Mouse (Mus musculus): ENCODE measurements around the gene Lcat. TPM values are rescaled to one million over a fixed set of nuclear protein-coding genes. Genes with fewer than 3 reads are reported as not detected.
"Not testable (repeated sequence)": the region's sequence is repeated elsewhere in the genome, so short reads cannot be mapped to it uniquely, and the experiment has no call there.

Gene Lcat
- total RNA-seq (2021): 1 to 10 TPM; 1.0 to 1.3 TPM
- long read RNA-seq, experiment 1, partial matches to known transcripts: 1 of 1 reads
- long read RNA-seq, experiment 1, other reads (novel, unspliced or antisense): 0 of 1 reads
- long read RNA-seq, experiment 2: 0 reads

DNA sequence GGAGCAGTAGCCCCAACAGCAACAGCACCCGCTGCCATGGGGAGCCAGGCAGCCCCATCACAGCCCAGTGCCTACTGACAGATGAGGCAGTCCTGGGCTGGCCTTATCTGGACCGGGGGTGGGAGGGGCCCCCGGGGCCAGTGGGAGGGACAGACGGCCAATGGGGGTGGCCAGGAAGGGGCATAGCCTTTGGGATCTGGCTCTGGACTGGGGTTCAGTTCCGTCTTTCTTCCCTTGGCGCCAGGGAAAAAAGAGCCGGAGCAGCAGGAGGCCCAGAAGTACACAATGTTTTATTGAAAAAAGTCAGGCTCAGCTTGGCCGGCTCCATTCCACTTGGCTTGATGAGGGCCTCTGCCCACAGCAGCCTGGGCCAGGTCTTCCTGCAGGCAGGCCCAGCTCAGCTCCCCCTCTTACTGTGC, at the start of gene Lcat:
Gene Lcat (minus strand): TSS at position 62 of the 419 bp plus-strand sequence.
- intact Hi-C loops (cut with DNase I): no loop called here
- no peak for DNase-seq

DNA sequence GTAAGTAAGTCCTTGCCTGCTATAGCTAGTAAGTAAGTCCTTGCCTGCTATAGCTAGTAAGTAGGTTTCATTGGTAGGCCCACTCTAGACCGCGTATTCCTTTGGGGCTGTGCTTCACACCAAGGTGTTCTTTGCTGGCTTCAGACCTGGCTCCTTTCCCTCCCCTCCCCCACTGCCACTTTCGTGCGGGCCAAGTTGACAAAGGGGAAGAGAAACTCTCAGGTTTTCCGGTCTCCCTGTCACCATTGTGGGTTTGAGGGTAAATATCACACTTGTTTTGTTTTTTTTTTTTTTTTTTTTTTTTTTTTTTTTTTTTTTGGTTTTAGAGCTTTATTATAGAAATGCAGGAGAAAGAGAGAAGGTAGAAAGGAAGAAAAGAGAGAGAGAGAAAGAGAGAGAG, 49.3 kb upstream of the Lcat start:
- intact Hi-C loops (cut with DNase I): no loop called here
- DNase-seq: no peak

GRCm38 (mm10) chr8:105991546-105991945, 48.4 kb upstream of the Lcat start:
- DNase-seq: no peak
- intact Hi-C loops (cut with DNase I): loop anchor here (1.0 to 2.0 kb wide), 3 partner anchors 31 to 129 kb away; no protein-coding TSS in a partner anchor

GRCm38 (mm10) chr8:105990856-105991387, 47.7 kb upstream of the Lcat start, which contains the start of gene Dus2:
Gene Dus2 (plus strand): TSS chr8:105991337.
- DNase-seq: peak; percentile 87 to 93
- intact Hi-C loops (cut with DNase I): loop anchor here (1.0 to 2.0 kb wide), 3 partner anchors 31 to 130 kb away; no protein-coding TSS in a partner anchor

DNA sequence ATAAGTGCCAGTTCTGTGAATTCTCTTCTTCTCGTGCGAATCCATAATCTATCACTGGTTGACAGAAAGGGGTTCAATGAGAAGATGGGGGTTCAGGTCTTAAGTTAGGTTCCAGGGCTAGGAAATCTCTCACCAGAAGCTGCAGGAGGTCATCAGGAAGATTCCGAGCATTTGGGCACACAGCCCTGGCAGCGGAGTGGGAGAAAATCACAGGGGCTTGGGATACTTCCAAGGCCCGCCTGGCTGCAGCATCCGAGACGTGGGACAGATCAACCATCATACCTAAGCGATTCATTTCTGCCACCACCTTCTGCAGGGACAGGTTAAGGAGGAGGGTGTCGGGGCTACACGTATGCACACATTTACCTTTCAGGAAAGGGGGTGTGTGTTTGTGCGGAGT, 45.4 kb upstream of the Lcat start:
- intact Hi-C loops (cut with DNase I): no loop called here

DNA sequence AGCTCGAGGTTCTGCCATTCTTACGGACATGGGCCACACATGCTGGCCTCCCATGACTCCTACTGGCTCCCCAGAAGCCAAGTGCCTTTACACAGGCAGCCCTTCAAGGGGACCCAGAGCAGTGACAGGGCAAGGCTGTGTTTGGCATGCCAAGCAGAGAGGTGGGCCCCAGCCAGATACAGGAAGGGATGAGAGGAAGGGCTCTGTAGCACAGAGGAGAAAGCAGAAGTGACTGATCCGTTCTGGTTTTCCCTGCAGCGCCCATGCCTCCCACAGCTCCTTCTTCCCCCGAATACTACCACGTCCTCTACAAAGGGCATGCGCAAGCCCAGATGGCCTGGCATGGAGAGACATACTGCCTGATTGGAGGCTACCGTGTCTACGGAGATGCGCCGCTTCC, 40.2 kb upstream of the Lcat start:
- intact Hi-C loops (cut with DNase I); DNase-seq: not testable (repeated sequence)

More for the DNA sequence above, 45.4 kb upstream of the Lcat start:
- no peak for DNase-seq

DNA sequence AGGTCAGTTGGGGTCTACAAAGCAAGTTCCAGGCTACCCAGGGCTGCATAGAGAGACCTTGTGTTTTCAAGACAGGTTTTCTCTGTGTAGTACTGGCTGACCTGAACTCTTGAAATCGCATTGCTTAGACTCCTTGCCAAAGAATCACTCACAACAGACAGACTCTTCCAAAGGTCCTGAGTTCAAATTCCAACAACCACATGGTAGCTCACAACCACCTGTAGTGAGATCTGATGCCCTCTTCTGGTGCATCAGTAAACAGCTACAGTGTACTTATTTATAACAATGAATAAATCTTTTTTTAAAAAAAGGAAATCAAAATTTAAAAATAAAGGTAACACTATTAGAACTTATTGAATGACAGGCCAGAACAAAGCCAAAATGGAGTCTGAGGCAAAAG, 38.0 kb upstream of the Lcat start:
- DNase-seq: no peak
- intact Hi-C loops (cut with DNase I): no loop called here

GRCm38 (mm10) chr8:105979325-105979724, 36.1 kb upstream of the Lcat start, which contains the start of gene Dpep3:
Gene Dpep3 (minus strand): TSS chr8:105979429.
- no peak for DNase-seq
- intact Hi-C loops (cut with DNase I): no loop called here

- intact Hi-C loops (cut with DNase I): no loop called here
- no peak for DNase-seq
These were observed 32.2 kb upstream of the Lcat start for GRCm38 (mm10) chr8:105975363-105975762.

DNA sequence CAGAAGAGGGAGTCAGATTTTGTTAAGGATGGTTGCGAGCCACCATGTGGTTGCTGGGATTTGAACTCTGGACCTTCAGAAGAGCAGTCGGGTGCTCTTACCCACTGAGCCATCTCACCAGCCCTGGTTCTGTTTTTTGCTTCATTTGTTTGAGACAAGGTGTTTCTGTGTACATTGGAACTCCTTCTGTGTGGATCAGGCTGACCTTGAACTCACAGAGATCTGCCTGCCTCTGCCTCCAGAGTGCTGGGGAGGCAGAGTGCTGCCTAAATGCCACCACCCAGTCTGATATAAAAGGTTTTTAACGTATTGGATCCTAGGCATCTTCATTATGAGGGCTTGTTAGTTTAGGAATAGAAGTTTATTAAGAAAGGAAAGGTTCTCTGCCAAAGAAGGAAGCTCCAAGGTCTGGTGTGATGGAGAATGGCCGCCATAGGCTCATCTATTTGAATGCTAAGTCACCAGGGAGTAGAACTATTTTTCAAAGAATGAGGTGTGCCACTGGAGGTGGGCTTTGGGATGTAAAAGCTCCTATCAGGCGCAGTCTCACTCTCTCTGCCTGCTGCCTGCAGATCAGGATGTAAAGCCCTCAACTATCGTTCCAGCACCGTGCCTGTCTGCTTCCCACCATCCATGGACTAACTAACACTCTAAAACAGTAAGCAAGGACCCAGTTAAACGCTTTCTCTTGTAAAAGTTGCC, 28.0 kb upstream of the Lcat start:
- no peak for DNase-seq
- intact Hi-C loops (cut with DNase I): no loop called here

GRCm38 (mm10) chr8:105969367-105969766, 26.2 kb upstream of the Lcat start:
- no peak for DNase-seq
- intact Hi-C loops (cut with DNase I): no loop called here

DNA sequence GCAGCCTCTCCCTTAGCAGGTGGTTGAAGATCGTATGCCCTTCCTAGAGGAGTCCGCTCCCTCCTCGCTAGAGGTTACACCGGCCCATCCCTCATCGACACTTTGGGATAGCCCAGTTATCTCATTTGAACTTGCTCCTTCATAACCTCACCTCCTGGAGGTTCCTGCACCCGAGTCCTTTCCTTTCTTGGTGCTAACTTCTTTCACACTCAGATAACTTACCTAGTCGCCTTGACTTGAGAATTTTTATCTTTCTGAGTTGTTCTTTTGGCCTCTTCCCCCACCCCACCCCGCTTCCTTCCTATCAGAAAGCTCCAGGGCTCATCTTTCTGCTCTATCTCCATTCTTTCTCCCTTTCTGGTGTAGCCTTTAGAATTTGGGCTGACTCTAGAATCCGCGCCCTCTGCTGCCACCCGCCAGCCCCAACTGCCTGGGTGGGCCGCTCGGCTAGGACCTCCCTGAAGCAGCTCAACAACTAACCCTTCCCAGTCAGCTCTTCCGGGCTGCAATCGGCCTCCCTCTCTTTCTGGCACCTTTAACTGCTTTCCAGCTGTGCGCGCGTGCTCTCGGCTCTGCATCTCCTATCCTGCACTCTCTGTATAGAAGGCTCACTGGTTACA, 23.6 kb upstream of the Lcat start:
- DNase-seq: peak; percentile 43 to 68
- intact Hi-C loops (cut with DNase I): no loop called here

GRCm38 (mm10) chr8:105965905-105966341, 22.7 kb upstream of the Lcat start, which contains the start of gene Slc12a4:
Gene Slc12a4 (minus strand): TSS chr8:105966097.
- intact Hi-C loops (cut with DNase I): no loop called here
- peak; percentile 90 to 91 for DNase-seq

DNA sequence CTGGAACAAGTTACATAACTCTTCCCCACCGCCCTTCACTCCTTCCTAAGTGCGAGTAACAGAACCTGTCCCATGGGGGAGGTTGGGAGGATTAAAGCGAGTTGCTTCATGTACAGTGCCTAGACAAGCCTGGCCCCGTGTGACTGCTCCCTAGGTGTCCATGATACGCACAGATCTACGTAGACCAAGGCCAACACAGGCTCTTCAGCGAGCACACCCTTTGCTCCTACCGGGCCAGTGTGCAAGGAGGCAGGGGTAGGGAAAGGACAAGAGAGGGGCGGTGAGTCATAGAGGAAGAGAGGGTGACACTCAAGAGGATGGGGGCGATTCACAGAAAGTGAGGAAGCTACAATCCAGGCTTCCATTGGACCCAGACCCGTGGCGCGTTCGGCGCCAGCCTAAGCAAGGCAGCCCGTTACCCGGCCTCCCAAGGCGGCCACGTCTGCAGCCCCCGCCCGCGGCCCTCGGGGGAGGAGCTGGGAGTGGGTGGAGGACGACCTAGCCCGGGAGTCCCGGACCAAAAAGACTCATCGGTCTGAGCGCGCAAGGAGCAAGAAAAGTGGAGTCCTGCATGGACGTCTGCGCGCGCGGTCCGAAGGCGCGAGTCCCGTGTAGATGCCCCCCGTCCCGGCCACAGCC, 22.2 kb upstream of the Lcat start:
- intact Hi-C loops (cut with DNase I): no loop called here
- peak; percentile 70 to 75 for DNase-seq

DNA sequence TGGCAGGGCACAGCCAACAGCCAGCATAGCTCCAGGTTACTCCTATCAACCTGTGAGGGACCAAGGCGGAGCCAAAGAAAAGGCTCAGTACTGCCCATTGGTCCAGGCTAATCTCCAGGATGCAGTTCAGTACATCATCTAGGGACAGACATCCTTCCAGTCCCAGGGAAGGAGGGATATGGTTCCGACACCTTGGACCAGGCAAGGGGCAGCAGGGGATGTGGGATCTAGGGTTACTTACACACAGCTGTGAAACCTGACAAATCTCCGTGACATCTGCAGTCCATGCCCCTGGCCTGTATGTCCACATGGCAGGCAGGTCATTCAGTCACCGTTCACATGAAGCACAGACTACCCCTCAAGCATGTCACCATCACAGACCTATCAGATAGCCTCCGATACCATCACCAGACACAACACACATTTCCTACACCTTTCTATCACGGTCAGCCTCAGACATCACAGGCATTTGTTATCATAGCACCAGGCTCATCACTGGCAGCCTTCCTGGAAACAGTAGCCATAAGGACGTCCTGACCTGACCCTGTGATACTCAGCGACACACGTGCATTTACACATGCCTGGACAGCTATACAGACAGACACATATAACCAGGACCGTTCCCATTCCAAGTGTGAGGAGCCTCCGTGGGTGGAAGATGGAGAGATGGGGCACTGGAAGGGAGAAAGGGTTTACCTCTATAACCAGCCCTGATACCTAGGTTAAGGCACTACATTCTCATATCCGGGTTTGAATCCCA, 21.5 kb upstream of the Lcat start:
- intact Hi-C loops (cut with DNase I): no loop called here
- no peak for DNase-seq

DNA sequence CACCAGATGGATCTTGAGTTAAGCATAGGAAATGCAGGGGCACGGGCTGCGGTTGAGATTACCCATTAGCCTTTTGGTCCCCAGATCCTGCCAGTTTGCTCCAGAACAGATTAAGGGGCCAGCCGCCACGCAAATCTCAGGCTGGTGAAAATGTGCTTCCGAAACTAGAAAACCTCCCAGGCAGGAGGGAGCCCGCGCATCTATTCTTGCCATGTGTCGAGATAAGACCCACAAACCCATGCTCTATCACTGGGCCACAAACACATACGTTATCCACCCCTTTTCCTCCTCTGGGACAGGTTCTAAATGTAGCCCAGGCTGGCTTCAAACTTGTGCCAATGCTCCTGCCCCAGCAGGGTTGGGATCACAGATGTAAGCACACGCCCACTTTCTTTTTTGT, 18.4 kb upstream of the Lcat start:
- DNase-seq: no peak
- intact Hi-C loops (cut with DNase I): no loop called here

DNA sequence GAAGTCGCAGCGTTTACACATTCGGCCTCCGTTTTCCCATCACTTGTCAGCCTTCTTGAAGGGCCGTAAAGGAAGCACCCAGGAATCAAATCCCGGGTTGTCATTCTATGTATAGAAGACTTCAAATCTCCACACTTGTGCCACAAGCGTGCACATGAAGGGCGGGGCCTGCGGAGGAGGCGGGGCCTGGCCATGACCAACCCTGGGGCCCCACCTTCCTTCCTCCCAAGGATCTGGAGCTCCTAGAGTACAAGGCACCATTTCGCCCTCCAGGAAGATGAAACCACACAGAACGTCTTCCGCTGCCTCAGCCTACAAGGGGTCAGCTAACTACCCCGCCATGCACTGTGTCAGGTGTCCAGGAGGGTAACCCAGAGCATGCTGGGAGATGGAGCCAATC, 17.9 kb upstream of the Lcat start:
- no peak for DNase-seq
- intact Hi-C loops (cut with DNase I): no loop called here

- DNase-seq: peak; percentile 52 to 65
- intact Hi-C loops (cut with DNase I): no loop called here
These were observed 16.2 kb upstream of the Lcat start for GRCm38 (mm10) chr8:105959350-105959749.

GRCm38 (mm10) chr8:105957813-105958212, 14.6 kb upstream of the Lcat start:
- intact Hi-C loops (cut with DNase I): no loop called here
- peak; percentile 45 to 60 for DNase-seq

DNA sequence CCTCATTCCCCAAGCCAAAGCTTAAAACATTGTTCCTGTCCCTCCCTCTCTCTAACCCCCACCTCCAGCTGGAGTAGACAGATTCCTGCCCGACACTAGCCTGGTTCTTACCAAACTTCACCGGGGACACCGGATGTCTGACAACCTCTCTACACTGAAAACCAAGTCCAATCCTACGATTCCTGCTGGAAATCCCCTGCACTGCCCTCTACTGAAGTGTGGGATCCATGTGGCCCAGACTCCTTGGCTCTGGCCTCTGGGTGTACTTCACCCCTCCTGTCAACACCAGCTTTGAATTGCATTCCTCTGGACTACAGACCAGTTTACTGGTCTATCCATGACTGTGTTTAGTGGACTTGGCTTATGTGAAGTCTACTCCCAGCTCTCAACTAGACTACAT, 13.4 kb upstream of the Lcat start:
- intact Hi-C loops (cut with DNase I): no loop called here
- peak in 1 of 2 experiments; percentile 61 for DNase-seq

Data from heart, postnatal 14 days (tissue).